Mouse (Mus musculus) heart, embryonic 11.5 days (tissue): ENCODE measurements around the gene Lgals7. TPM values are rescaled to one million over a fixed set of nuclear protein-coding genes. Genes with fewer than 3 reads are reported as not detected.

ENCODE experiments used
- ATAC-seq: fragments of 200-750 bp; cut with Nextera tagmentation; replicated peaks from 2 replicates; pipeline ENCODE4 v1.8.0; 2017; ENCODE audit warnings: moderate library complexity; ENCODE audit not compliant: insufficient number of reproducible peaks, low FRiP score, low TSS enrichment
- H3K27ac ChIP-seq: fragments of 300-500 bp; sonication (generic); 2 replicates; pipeline ENCODE4 v1.5.1; 2014; ENCODE audit warnings: mild to moderate bottlenecking, low read depth, low read length
- H3K27me3 ChIP-seq: fragments of 300-500 bp; sonication (generic); 2 replicates; pipeline ENCODE4 v1.6.1; 2014; ENCODE audit warnings: mild to moderate bottlenecking, low read length, mixed read lengths; ENCODE audit not compliant: control insufficient read depth, insufficient read depth
- H3K36me3 ChIP-seq: fragments of 300-500 bp; sonication (generic); 2 replicates; pipeline ENCODE4 v1.6.1; 2014; ENCODE audit warnings: mild to moderate bottlenecking, low read length, moderate library complexity, mixed read lengths; ENCODE audit not compliant: control insufficient read depth, insufficient read depth
- H3K4me1 ChIP-seq: fragments of 300-500 bp; sonication (generic); 2 replicates; pipeline ENCODE4 v1.6.1; 2014; ENCODE audit warnings: low read length; ENCODE audit not compliant: control insufficient read depth, insufficient read depth
- H3K4me2 ChIP-seq: fragments of 300-500 bp; sonication (generic); 2 replicates; pipeline ENCODE4 v1.6.1; 2014; ENCODE audit warnings: mild to moderate bottlenecking, moderate library complexity
- H3K4me3 ChIP-seq: fragments of 300-500 bp; sonication (generic); 2 replicates; pipeline ENCODE4 v1.5.1; 2014; ENCODE audit warnings: low read depth, low read length
- H3K9ac ChIP-seq: fragments of 300-500 bp; sonication (generic); 2 replicates; pipeline ENCODE4 v1.6.1; 2014; ENCODE audit warnings: mild to moderate bottlenecking, low read depth, low read length, moderate library complexity
- H3K9me3 ChIP-seq: fragments of 300-500 bp; sonication (generic); replicated peaks from 2 replicates; pipeline ENCODE4 v1.6.1; 2016; ENCODE audit warnings: low read length; ENCODE audit not compliant: control insufficient read depth
- WGBS: fragments of 180-500 bp; shearing (Covaris S2); extraction: QIAGEN DNeasy Blood & Tissue Kit; methylation state at CpG from one replicate; pipeline ENCODE4 v1.1.7; 2014; ENCODE audit not compliant: insufficient replicate concordance; 5-methylcytosine and 5-hydroxymethylcytosine counted together
- polyA plus RNA-seq: library from polyadenylated mRNA; unstranded; fragments of >200 nt; fragmentation: Nextera tagmentation; extraction: Ambion mirVana; gene quantifications from 2 replicates; pipeline ENCODE4 v1.2.1, GENCODE M21; 2014

Lgals7 gene
- polyA plus RNA-seq, 1 experiment from 2014 or later, result 1.0 TPM

- Histone ChIP-seq H3K27ac (peak overlapping the region; percentile 81), H3K4me2 (no peak overlapping the region), H3K9ac (no peak overlapping the region), H3K9me3 (no peaks in the 10 kb centered on the region; the same call in 1 of the 2 replicates), H3K4me1 (peaks cover 29% of the 10 kb centered on the region), H3K4me3 (no peak overlapping the region), H3K27me3 (no peaks in the 10 kb centered on the region), H3K36me3 (peaks cover 92% of the 10 kb centered on the region)
- no peak for ATAC-seq
- WGBS, result 80% methylated on average over 3 of the region's 3 CpGs
Observed at GRCm38 (mm10) chr7:28902809-28903208, 39.2 kb downstream of the Lgals7 start.

GRCm38 (mm10) chr7:28903778-28904177 lies 40.1 kb downstream of the Lgals7 start:
- Histone ChIP-seq H3K27me3 (no peaks in the 10 kb centered on the region), H3K27ac (peak overlapping the region; percentile 57), H3K4me3 (no peak overlapping the region), H3K36me3 (peaks cover 90% of the 10 kb centered on the region), H3K4me2 (no peak overlapping the region), H3K9ac (no peak overlapping the region), H3K9me3 (no peaks in the 10 kb centered on the region; the same call in 1 of the 2 replicates), H3K4me1 (peaks cover 29% of the 10 kb centered on the region)
- 81% methylated on average over 10 of the region's 10 CpGs for WGBS
- no peak for ATAC-seq

- Histone ChIP-seq H3K4me3 (no peak overlapping the region), H3K9me3 (no peaks in the 10 kb centered on the region; the same call in 1 of the 2 replicates), H3K4me1 (peaks cover 21% of the 10 kb centered on the region), H3K27me3 (no peaks in the 10 kb centered on the region), H3K4me2 (no peak overlapping the region), H3K9ac (no peak overlapping the region), H3K27ac (no peak overlapping the region), H3K36me3 (peaks cover 83% of the 10 kb centered on the region)
- 90% methylated on average over 5 of the region's 5 CpGs for WGBS
- ATAC-seq, result no peak
Observed at GRCm38 (mm10) chr7:28907195-28907594, 43.5 kb downstream of the Lgals7 start.

- H3K4me3 ChIP-seq, result no peak overlapping the region
- H3K4me2 ChIP-seq, result no peak overlapping the region
- H3K27ac ChIP-seq, result peak overlapping the region; percentile 50
- 0 out of 2 replicates have a peak, but pooled peaks have one; percentile 41 for ATAC-seq
- no peaks in the 10 kb centered on the region for H3K27me3 ChIP-seq
- 54% methylated on average over 4 of the region's 4 CpGs for WGBS
- peaks cover 79% of the 10 kb centered on the region for H3K36me3 ChIP-seq
- no peaks in the 10 kb centered on the region for H3K9me3 ChIP-seq
- H3K4me1 ChIP-seq, result peaks cover 11% of the 10 kb centered on the region; the same call in 1 of the 2 replicates
- no peak overlapping the region; the same call in 1 of the 2 replicates for H3K9ac ChIP-seq
Observed at GRCm38 (mm10) chr7:28911632-28912031, 48.0 kb downstream of the Lgals7 start.

GRCm38 (mm10) chr7:28913171-28913570 lies 49.5 kb downstream of the Lgals7 start:
- ATAC-seq, result no peak
- Histone ChIP-seq H3K27ac (no peak overlapping the region), H3K9ac (no peak overlapping the region), H3K36me3 (peaks cover 71% of the 10 kb centered on the region), H3K4me2 (no peak overlapping the region), H3K4me3 (no peak overlapping the region), H3K9me3 (no peaks in the 10 kb centered on the region), H3K27me3 (no peaks in the 10 kb centered on the region), H3K4me1 (peaks cover 20% of the 10 kb centered on the region)
- WGBS, result 78% methylated on average over 11 of the region's 11 CpGs

Other genes with a start within 250 kb of the Lgals7 start
- 0.17 TPM in 1 of 2 replicates, not detected in the other for gene Acp7, start 232.5 kb upstream of the Lgals7 start, polyA plus RNA-seq
- 3.3 and 5.1 TPM in 2 replicates for gene Fbxo27, start 171.0 kb upstream of the Lgals7 start, polyA plus RNA-seq
- gene Fbxo17, start 147.0 kb upstream of the Lgals7 start, polyA plus RNA-seq, result 12.0 and 12.7 TPM in 2 replicates
- gene Mrps12, start 122.0 kb upstream of the Lgals7 start, polyA plus RNA-seq, result 133 and 134 TPM in 2 replicates
- 20.9 and 21.2 TPM in 2 replicates for gene Sars2, start 121.9 kb upstream of the Lgals7 start, polyA plus RNA-seq
- gene Ccer2, start 107.7 kb upstream of the Lgals7 start, polyA plus RNA-seq, result not detected in 2 replicates
- 52.2 and 55.3 TPM in 2 replicates for gene Sirt2, start 97.1 kb upstream of the Lgals7 start, polyA plus RNA-seq
- gene Nfkbib, start 96.3 kb upstream of the Lgals7 start, polyA plus RNA-seq, result 34.7 and 38.0 TPM in 2 replicates
- 2.4 and 2.5 TPM in 2 replicates for gene Rinl, start 74.9 kb upstream of the Lgals7 start, polyA plus RNA-seq
- gene Hnrnpl, start 55.3 kb upstream of the Lgals7 start, polyA plus RNA-seq, result 210 and 212 TPM in 2 replicates
- gene Ech1, start 38.6 kb upstream of the Lgals7 start, polyA plus RNA-seq, result 139 and 149 TPM in 2 replicates
- 2.2 and 3.9 TPM in 2 replicates for gene Lgals4, start 30.0 kb upstream of the Lgals7 start, polyA plus RNA-seq
- gene Capn12, start 17.6 kb downstream of the Lgals7 start, polyA plus RNA-seq, result 0.46 and 0.70 TPM in 2 replicates
- 227 and 262 TPM in 2 replicates for gene Actn4, start 98.5 kb downstream of the Lgals7 start, polyA plus RNA-seq
- 278 and 286 TPM in 2 replicates for gene Eif3k, start 118.0 kb downstream of the Lgals7 start, polyA plus RNA-seq
- gene Map4k1, start 118.2 kb downstream of the Lgals7 start, polyA plus RNA-seq, result 6.8 and 6.9 TPM in 2 replicates